Mouse (Mus musculus): Measurements from ENCODE around the gene Gm20388.

- TF ChIP-seq ZC3H11A (IDR thresholded peaks at IDR 0.05; ENCODE audit: borderline replicate concordance, low read depth, low read length): no peak
- no peak for TF ChIP-seq CHD2 (IDR thresholded peaks at IDR 0.05; ENCODE audit: low read depth, low read length)
- no peak for TF ChIP-seq ZNF384 (IDR thresholded peaks at IDR 0.05; ENCODE audit: low read depth, low read length)
- no peak for TF ChIP-seq HCFC1 (IDR thresholded peaks at IDR 0.05; ENCODE audit: borderline replicate concordance, insufficient read depth, low read length)
- TF ChIP-seq MAFK (IDR thresholded peaks at IDR 0.05; ENCODE audit: insufficient read depth, low read depth, low read length): no peak
Observed at GRCm38 (mm10) chr8:122737071-122737470, 2826.4 kb downstream of the Gm20388 start.
